Mouse (Mus musculus) frontal cortex, adult (tissue): ENCODE measurements around the gene Snapc4.

Experiments
- ATAC-seq: cut with Nextera tagmentation; 2 replicates; pipeline ENCODE4 v1.9.2; 2017; ENCODE audit warnings: mild to moderate bottlenecking, moderate library complexity, mixed read lengths; ENCODE audit not compliant: low TSS enrichment

Snapc4 gene

GRCm38 (mm10) chr2:26372396-26372795 is 8.1 kb downstream of the Snapc4 start:
- ATAC-seq: no peak

GRCm38 (mm10) chr2:26368572-26368971 is 11.9 kb downstream of the Snapc4 start:
- no peak for ATAC-seq

GRCm38 (mm10) chr2:26367911-26368310 is 12.5 kb downstream of the Snapc4 start:
- no peak for ATAC-seq

- ATAC-seq: peak; percentile 5; the same call in 1 of the 2 replicates
Observed at GRCm38 (mm10) chr2:26364738-26365465, 15.6 kb downstream of the Snapc4 start.

- ATAC-seq: no peak
Observed at GRCm38 (mm10) chr2:26363481-26363880, 17.0 kb downstream of the Snapc4 start.

- ATAC-seq: no peak
Observed at GRCm38 (mm10) chr2:26362991-26363390, 17.5 kb downstream of the Snapc4 start.

- no peak for ATAC-seq
Observed at GRCm38 (mm10) chr2:26360772-26361171, 19.7 kb downstream of the Snapc4 start, which contains the start of gene Card9. Gene Card9, minus strand, starts transcription at chr2:26360918.

- ATAC-seq: no peak
Observed at GRCm38 (mm10) chr2:26359983-26360382, 20.5 kb downstream of the Snapc4 start.

- no peak for ATAC-seq
Observed at GRCm38 (mm10) chr2:26358667-26359320, 21.7 kb downstream of the Snapc4 start.

- no peak for ATAC-seq
Observed at GRCm38 (mm10) chr2:26357484-26357883, 23.0 kb downstream of the Snapc4 start.

GRCm38 (mm10) chr2:26356678-26357077 is 23.8 kb downstream of the Snapc4 start:
- ATAC-seq: no peak

GRCm38 (mm10) chr2:26356231-26356630 is 24.2 kb downstream of the Snapc4 start:
- ATAC-seq: no peak

- no peak for ATAC-seq
Observed at GRCm38 (mm10) chr2:26354401-26354800, 26.1 kb downstream of the Snapc4 start.

- ATAC-seq: no peak
Observed at GRCm38 (mm10) chr2:26353066-26353980, 27.1 kb downstream of the Snapc4 start.

GRCm38 (mm10) chr2:26352291-26352910 is 28.1 kb downstream of the Snapc4 start:
- peak; percentile 13; the same call in 1 of the 2 replicates for ATAC-seq

GRCm38 (mm10) chr2:26351358-26352290 is 28.8 kb downstream of the Snapc4 start, which contains the start of gene Dnlz:
Gene Dnlz, minus strand, starts transcription at chr2:26352110.
- ATAC-seq: peak; percentile 57

- ATAC-seq: no peak
Observed at GRCm38 (mm10) chr2:26348241-26348640, 32.2 kb downstream of the Snapc4 start.

- ATAC-seq: no peak
Observed at GRCm38 (mm10) chr2:26342609-26343490, 37.6 kb downstream of the Snapc4 start.

- peak; percentile 74 for ATAC-seq
Observed at GRCm38 (mm10) chr2:26342044-26342443, 38.4 kb downstream of the Snapc4 start.
